Mouse (Mus musculus): ENCODE data around the gene Lgr5.

GRCm38 (mm10) chr10:115485602-115486001 is 102.0 kb downstream of the Lgr5 start:
- TF ChIP-seq CTCF (IDR thresholded peaks at IDR 0.05; ENCODE audit: low read depth, low read length) (no peak), TAL1 (conservative IDR thresholded peaks at IDR 0.05; ENCODE audit: low read depth, low read length) (no peak), POLR2AphosphoS5 (IDR thresholded peaks at IDR 0.05; ENCODE audit: insufficient replicate concordance, low read depth, low read length) (no peak), GATA1 (IDR thresholded peaks at IDR 0.05; ENCODE audit: borderline replicate concordance, low read length) (no peak)
